Mouse (Mus musculus): ENCODE measurements around the gene Abcg2. TPM values are rescaled to one million over a fixed set of nuclear protein-coding genes. Genes with fewer than 3 reads are reported as not detected.
A peak's percentile ranks its signal among the peaks of the same experiment; 100 is the strongest.
"Not testable (repeated sequence)": the region's sequence is repeated elsewhere in the genome, so short reads cannot be mapped to it uniquely, and the experiment has no call there.

Abcg2 gene
- polyA plus RNA-seq (2016; fragmentation: Nextera tagmentation; extraction: Ambion mirVana), result 52.0 and 58.0 TPM in 2 replicates

GRCm38 (mm10) chr6:58584223-58584622, at the start of gene Abcg2:
Gene Abcg2, plus strand, starts transcription at chr6:58584523.
- 92% methylated on average over 3 of the region's 3 CpGs for WGBS

GRCm38 (mm10) chr6:58540263-58540662, 44.1 kb upstream of the Abcg2 start:
- not testable (repeated sequence) for H3K27ac ChIP-seq (replicated peaks); H3K27me3 ChIP-seq (replicated peaks; ENCODE audit: low read depth, poor library complexity, severe bottlenecking); H3K4me3 ChIP-seq; H3K4me1 ChIP-seq; H3K36me3 ChIP-seq (replicated peaks); DNase-seq (ENCODE audit: low spot score); H3K9me3 ChIP-seq
- 75% methylated on average over 4 of the region's 4 CpGs for WGBS

More at GRCm38 (mm10) chr6:58584223-58584622, at the start of gene Abcg2:
- not testable (repeated sequence) for H3K27me3 ChIP-seq (replicated peaks; ENCODE audit: low read depth, poor library complexity, severe bottlenecking); H3K4me3 ChIP-seq; H3K9me3 ChIP-seq; DNase-seq (ENCODE audit: low spot score); H3K4me1 ChIP-seq; H3K27ac ChIP-seq (replicated peaks); H3K36me3 ChIP-seq (replicated peaks)

- not testable (repeated sequence) for H3K9me3 ChIP-seq; H3K4me3 ChIP-seq; H3K4me1 ChIP-seq; H3K36me3 ChIP-seq (replicated peaks); H3K27me3 ChIP-seq (replicated peaks; ENCODE audit: low read depth, poor library complexity, severe bottlenecking); H3K27ac ChIP-seq (replicated peaks)
- peak; percentile 36 for DNase-seq (ENCODE audit: low spot score)
- WGBS, result 61% methylated on average over 8 of the region's 8 CpGs
Measured at GRCm38 (mm10) chr6:58542852-58543251, 41.5 kb upstream of the Abcg2 start.

GRCm38 (mm10) chr6:58544971-58545370, 39.4 kb upstream of the Abcg2 start:
- not testable (repeated sequence) for H3K9me3 ChIP-seq; H3K36me3 ChIP-seq (replicated peaks); H3K4me1 ChIP-seq; H3K27me3 ChIP-seq (replicated peaks; ENCODE audit: low read depth, poor library complexity, severe bottlenecking); H3K4me3 ChIP-seq; DNase-seq (ENCODE audit: low spot score); H3K27ac ChIP-seq (replicated peaks)
- WGBS, result 37% methylated on average over 2 of the region's 2 CpGs

- WGBS, result 70% methylated on average over 5 of the region's 5 CpGs
- H3K27me3 ChIP-seq (replicated peaks; ENCODE audit: low read depth, poor library complexity, severe bottlenecking); H3K27ac ChIP-seq (replicated peaks); H3K36me3 ChIP-seq (replicated peaks); H3K9me3 ChIP-seq; H3K4me3 ChIP-seq; DNase-seq (ENCODE audit: low spot score); H3K4me1 ChIP-seq: not testable (repeated sequence)
Measured at GRCm38 (mm10) chr6:58546050-58546449, 38.3 kb upstream of the Abcg2 start.

- 10% methylated on average over 4 of the region's 4 CpGs for WGBS
- no peaks in the 10 kb centered on the region for H3K9me3 ChIP-seq
- H3K4me1 ChIP-seq, result no peaks in the 10 kb centered on the region
- no peaks in the 10 kb centered on the region for H3K36me3 ChIP-seq (replicated peaks)
- DNase-seq (ENCODE audit: low spot score), result peak; percentile 60
- no peak overlapping the region for H3K27ac ChIP-seq (replicated peaks)
- H3K27me3 ChIP-seq (replicated peaks; ENCODE audit: low read depth, poor library complexity, severe bottlenecking), result no peaks in the 10 kb centered on the region
- no peak overlapping the region for H3K4me3 ChIP-seq
Measured at GRCm38 (mm10) chr6:58546816-58547215, 37.5 kb upstream of the Abcg2 start.

- H3K9me3 ChIP-seq; H3K27me3 ChIP-seq (replicated peaks; ENCODE audit: low read depth, poor library complexity, severe bottlenecking); H3K4me3 ChIP-seq; H3K27ac ChIP-seq (replicated peaks); H3K4me1 ChIP-seq; H3K36me3 ChIP-seq (replicated peaks); DNase-seq (ENCODE audit: low spot score): not testable (repeated sequence)
Measured at GRCm38 (mm10) chr6:58553812-58554211, 30.5 kb upstream of the Abcg2 start.

- H3K4me1 ChIP-seq, result peaks cover 13% of the 10 kb centered on the region
- not testable (repeated sequence) for H3K9me3 ChIP-seq; DNase-seq (ENCODE audit: low spot score); H3K4me3 ChIP-seq; H3K36me3 ChIP-seq (replicated peaks); H3K27me3 ChIP-seq (replicated peaks; ENCODE audit: low read depth, poor library complexity, severe bottlenecking); H3K27ac ChIP-seq (replicated peaks)
- 51% methylated on average over 3 of the region's 3 CpGs for WGBS
Measured at GRCm38 (mm10) chr6:58593987-58594844, 9.9 kb downstream of the Abcg2 start.

- WGBS, result 6% methylated on average over 9 of the region's 9 CpGs
- Histone ChIP-seq H3K4me1 (peaks cover 13% of the 10 kb centered on the region), H3K4me3 (peak overlapping the region; percentile 57), H3K27ac (replicated peaks) (peak overlapping the region; percentile 80)
- H3K36me3 ChIP-seq (replicated peaks); H3K27me3 ChIP-seq (replicated peaks; ENCODE audit: low read depth, poor library complexity, severe bottlenecking); H3K9me3 ChIP-seq: not testable (repeated sequence)
- peak; percentile 42 for DNase-seq (ENCODE audit: low spot score)
Measured at GRCm38 (mm10) chr6:58595639-58596293, 11.4 kb downstream of the Abcg2 start.

- WGBS, result 16% methylated on average over 16 of the region's 16 CpGs
- Histone ChIP-seq H3K27me3 (replicated peaks; ENCODE audit: low read depth, poor library complexity, severe bottlenecking) (no peaks in the 10 kb centered on the region), H3K36me3 (replicated peaks) (no peaks in the 10 kb centered on the region), H3K27ac (replicated peaks) (peak overlapping the region; percentile 80), H3K4me1 (peaks cover 13% of the 10 kb centered on the region), H3K4me3 (peak overlapping the region; percentile 57), H3K9me3 (peaks cover 5% of the 10 kb centered on the region; the same call in 1 of the 2 replicates)
- peak; percentile 74 for DNase-seq (ENCODE audit: low spot score)
Measured at GRCm38 (mm10) chr6:58596294-58596653, 12.0 kb downstream of the Abcg2 start.

GRCm38 (mm10) chr6:58602119-58602518, 17.8 kb downstream of the Abcg2 start:
- not testable (repeated sequence) for H3K27me3 ChIP-seq (replicated peaks; ENCODE audit: low read depth, poor library complexity, severe bottlenecking); H3K4me1 ChIP-seq; DNase-seq (ENCODE audit: low spot score); H3K36me3 ChIP-seq (replicated peaks); H3K4me3 ChIP-seq; H3K9me3 ChIP-seq; H3K27ac ChIP-seq (replicated peaks)
- 91% methylated on average over 1 of the region's 1 CpGs for WGBS

GRCm38 (mm10) chr6:58602991-58603390, 18.7 kb downstream of the Abcg2 start:
- not testable (repeated sequence) for DNase-seq (ENCODE audit: low spot score); H3K27ac ChIP-seq (replicated peaks); H3K4me1 ChIP-seq; H3K27me3 ChIP-seq (replicated peaks; ENCODE audit: low read depth, poor library complexity, severe bottlenecking); H3K9me3 ChIP-seq; H3K36me3 ChIP-seq (replicated peaks); H3K4me3 ChIP-seq

- 77% methylated on average over 3 of the region's 3 CpGs for WGBS
- not testable (repeated sequence) for H3K36me3 ChIP-seq (replicated peaks); DNase-seq (ENCODE audit: low spot score); H3K27ac ChIP-seq (replicated peaks); H3K9me3 ChIP-seq; H3K27me3 ChIP-seq (replicated peaks; ENCODE audit: low read depth, poor library complexity, severe bottlenecking); H3K4me1 ChIP-seq; H3K4me3 ChIP-seq
Measured at GRCm38 (mm10) chr6:58603485-58604090, 19.3 kb downstream of the Abcg2 start.
